Mouse (Mus musculus): ENCODE data around the gene Gimap4. TPM values are rescaled to one million over a fixed set of nuclear protein-coding genes. Genes with fewer than 3 reads are reported as not detected.

Gimap4 gene
- total RNA-seq, 1 experiment, result 0.67 TPM

DNA sequence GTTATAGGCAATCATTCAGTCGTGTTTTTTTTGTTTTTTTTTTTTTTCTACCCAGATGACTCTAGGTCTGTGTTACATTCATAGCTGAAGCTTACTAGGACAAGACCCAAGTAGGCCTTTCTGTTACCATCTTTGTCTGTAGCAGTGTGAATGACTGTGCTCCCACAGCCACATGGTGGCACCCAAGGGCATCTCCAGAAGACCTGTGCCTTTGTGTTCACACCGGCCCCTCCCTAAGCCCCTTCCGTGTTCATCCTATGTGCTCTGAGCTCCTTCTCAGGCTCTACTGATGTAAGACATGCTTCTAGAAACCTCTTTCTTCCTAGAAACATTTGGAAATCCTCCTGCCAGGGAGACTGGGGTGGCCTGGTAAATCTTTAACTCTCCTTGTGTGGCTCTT is 37.4 kb upstream of the Gimap4 start, which contains the start of gene Gimap8:
Gene Gimap8, plus strand, starts transcription at position 240 of the 400 bp plus-strand sequence.
- no peaks in the 10 kb centered on the region for H3K9me3 ChIP-seq (ENCODE audit: control insufficient read depth, insufficient read depth, low read depth, low read length)
- DNase-seq (ENCODE audit: low read depth, low spot score), result no peak
- TF ChIP-seq ZNF384 (IDR thresholded peaks at IDR 0.05; ENCODE audit: low read depth, low read length) (no peak), MAFK (IDR thresholded peaks at IDR 0.05; ENCODE audit: insufficient read depth, low read depth, low read length) (no peak), ZC3H11A (IDR thresholded peaks at IDR 0.05; ENCODE audit: borderline replicate concordance, low read depth, low read length) (no peak), CHD2 (IDR thresholded peaks at IDR 0.05; ENCODE audit: low read depth, low read length) (no peak)
- no peaks in the 10 kb centered on the region for H3K4me1 ChIP-seq (ENCODE audit: control insufficient read depth in 2 of 2, insufficient read depth in 2 of 2, low read length in 2 of 2, poor library complexity in 1 of 2)
- in situ Hi-C loops (cut with MboI; ENCODE audit: low sequenced_read_pairs in 2 of 2, unreplicated experiment in 2 of 2), result no loop called here
- no peak within 1 kb of the TSS for H3K27ac ChIP-seq (ENCODE audit: insufficient read depth, low read depth, low read length, poor library complexity, severe bottlenecking)
- H3K36me3 ChIP-seq (ENCODE audit: control insufficient read depth, insufficient read depth, low read length, poor library complexity, severe bottlenecking), result no peaks in the 10 kb centered on the region
- H3K9ac ChIP-seq (ENCODE audit: insufficient read depth, low read depth, low read length, poor library complexity, severe bottlenecking), result no peak within 1 kb of the TSS
- H3K4me3 ChIP-seq (ENCODE audit: insufficient read depth in 1 of 2, low read depth in 1 of 2, low read length in 2 of 2, poor library complexity in 1 of 2, severe bottlenecking in 1 of 2), result no peak within 1 kb of the TSS

DNA sequence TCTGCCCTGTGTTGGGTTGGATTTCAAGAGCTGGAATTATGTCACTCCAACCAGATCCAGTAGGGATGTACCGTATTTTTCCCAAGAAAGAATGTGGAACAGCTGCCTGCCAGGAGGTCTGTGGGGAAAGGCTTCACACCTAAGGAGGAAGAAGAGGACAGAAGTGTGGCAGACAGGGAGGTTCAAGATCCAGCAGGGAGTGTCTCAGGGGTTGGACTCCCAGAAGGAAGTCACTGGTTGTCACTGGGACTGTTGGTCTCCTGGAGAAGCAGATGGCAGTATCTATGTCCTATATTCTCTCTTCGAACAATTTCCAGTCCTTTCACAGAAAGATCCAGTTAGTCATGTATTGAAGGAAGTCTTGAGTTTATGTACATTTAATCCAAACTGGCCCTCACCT is 36.7 kb upstream of the Gimap4 start:
- no peak for TF ChIP-seq CHD2 (IDR thresholded peaks at IDR 0.05; ENCODE audit: low read depth, low read length)
- TF ChIP-seq ZC3H11A (IDR thresholded peaks at IDR 0.05; ENCODE audit: borderline replicate concordance, low read depth, low read length), result no peak
- no peak for TF ChIP-seq MAFK (IDR thresholded peaks at IDR 0.05; ENCODE audit: insufficient read depth, low read depth, low read length)
- no peak for TF ChIP-seq HCFC1 (IDR thresholded peaks at IDR 0.05; ENCODE audit: borderline replicate concordance, insufficient read depth, low read length)
- TF ChIP-seq ZNF384 (IDR thresholded peaks at IDR 0.05; ENCODE audit: low read depth, low read length), result no peak
- H3K4me3 ChIP-seq (ENCODE audit: insufficient read depth in 1 of 2, low read depth in 1 of 2, low read length in 2 of 2, poor library complexity in 1 of 2, severe bottlenecking in 1 of 2), result no peak overlapping the region
- DNase-seq (ENCODE audit: low read depth, low spot score), result no peak
- H3K9ac ChIP-seq (ENCODE audit: insufficient read depth, low read depth, low read length, poor library complexity, severe bottlenecking), result no peak overlapping the region
- no peaks in the 10 kb centered on the region for H3K9me3 ChIP-seq (ENCODE audit: control insufficient read depth, insufficient read depth, low read depth, low read length)
- H3K36me3 ChIP-seq (ENCODE audit: control insufficient read depth, insufficient read depth, low read length, poor library complexity, severe bottlenecking), result no peaks in the 10 kb centered on the region
- in situ Hi-C loops (cut with MboI; ENCODE audit: low sequenced_read_pairs in 2 of 2, unreplicated experiment in 2 of 2), result no loop called here
- H3K27ac ChIP-seq (ENCODE audit: insufficient read depth, low read depth, low read length, poor library complexity, severe bottlenecking), result no peak overlapping the region
- H3K4me1 ChIP-seq (ENCODE audit: control insufficient read depth in 2 of 2, insufficient read depth in 2 of 2, low read length in 2 of 2, poor library complexity in 1 of 2), result no peaks in the 10 kb centered on the region

GRCm38 (mm10) chr6:48648779-48649178 is 35.6 kb upstream of the Gimap4 start:
- Histone ChIP-seq H3K9ac (ENCODE audit: insufficient read depth, low read depth, low read length, poor library complexity, severe bottlenecking) (no peak overlapping the region), H3K27ac (ENCODE audit: insufficient read depth, low read depth, low read length, poor library complexity, severe bottlenecking) (no peak overlapping the region), H3K36me3 (ENCODE audit: control insufficient read depth, insufficient read depth, low read length, poor library complexity, severe bottlenecking) (no peaks in the 10 kb centered on the region), H3K9me3 (ENCODE audit: control insufficient read depth, insufficient read depth, low read depth, low read length) (no peaks in the 10 kb centered on the region), H3K4me3 (ENCODE audit: insufficient read depth in 1 of 2, low read depth in 1 of 2, low read length in 2 of 2, poor library complexity in 1 of 2, severe bottlenecking in 1 of 2) (no peak overlapping the region), H3K4me1 (ENCODE audit: control insufficient read depth in 2 of 2, insufficient read depth in 2 of 2, low read length in 2 of 2, poor library complexity in 1 of 2) (no peaks in the 10 kb centered on the region)
- TF ChIP-seq HCFC1 (IDR thresholded peaks at IDR 0.05; ENCODE audit: borderline replicate concordance, insufficient read depth, low read length), result no peak
- TF ChIP-seq CHD2 (IDR thresholded peaks at IDR 0.05; ENCODE audit: low read depth, low read length), result no peak
- no peak for TF ChIP-seq ZNF384 (IDR thresholded peaks at IDR 0.05; ENCODE audit: low read depth, low read length)
- DNase-seq (ENCODE audit: low read depth, low spot score), result no peak
- in situ Hi-C loops (cut with MboI; ENCODE audit: low sequenced_read_pairs in 2 of 2, unreplicated experiment in 2 of 2), result no loop called here

GRCm38 (mm10) chr6:48650041-48650440 is 34.3 kb upstream of the Gimap4 start:
- Histone ChIP-seq H3K9ac (ENCODE audit: insufficient read depth, low read depth, low read length, poor library complexity, severe bottlenecking) (no peak overlapping the region), H3K4me3 (ENCODE audit: insufficient read depth in 1 of 2, low read depth in 1 of 2, low read length in 2 of 2, poor library complexity in 1 of 2, severe bottlenecking in 1 of 2) (no peak overlapping the region), H3K27ac (ENCODE audit: insufficient read depth, low read depth, low read length, poor library complexity, severe bottlenecking) (no peak overlapping the region), H3K36me3 (ENCODE audit: control insufficient read depth, insufficient read depth, low read length, poor library complexity, severe bottlenecking) (no peaks in the 10 kb centered on the region), H3K9me3 (ENCODE audit: control insufficient read depth, insufficient read depth, low read depth, low read length) (no peaks in the 10 kb centered on the region), H3K4me1 (ENCODE audit: control insufficient read depth in 2 of 2, insufficient read depth in 2 of 2, low read length in 2 of 2, poor library complexity in 1 of 2) (no peaks in the 10 kb centered on the region)
- in situ Hi-C loops (cut with MboI; ENCODE audit: low sequenced_read_pairs in 2 of 2, unreplicated experiment in 2 of 2), result no loop called here
- DNase-seq (ENCODE audit: low read depth, low spot score), result no peak
- no peak for TF ChIP-seq ZNF384 (IDR thresholded peaks at IDR 0.05; ENCODE audit: low read depth, low read length)

DNA sequence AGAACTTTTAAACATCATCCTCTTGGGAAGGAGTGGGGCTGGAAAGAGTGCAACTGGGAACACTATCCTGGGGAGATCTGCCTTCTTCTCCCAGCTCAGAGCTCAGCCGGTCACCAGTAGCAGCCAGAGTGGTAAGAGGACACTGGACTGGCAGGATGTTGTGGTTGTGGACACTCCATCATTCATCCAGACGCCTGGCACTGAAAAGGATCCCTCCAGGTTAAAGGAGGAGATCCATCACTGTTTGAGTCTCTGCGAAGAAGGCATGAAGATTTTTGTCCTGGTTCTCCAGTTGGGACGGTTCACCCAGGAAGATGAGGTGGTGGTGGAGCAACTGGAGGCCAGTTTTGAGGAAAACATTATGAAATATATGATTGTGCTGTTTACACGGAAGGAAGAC is 25.6 kb upstream of the Gimap4 start:
- Histone ChIP-seq H3K9ac (ENCODE audit: insufficient read depth, low read depth, low read length, poor library complexity, severe bottlenecking) (no peak overlapping the region), H3K4me3 (ENCODE audit: insufficient read depth in 1 of 2, low read depth in 1 of 2, low read length in 2 of 2, poor library complexity in 1 of 2, severe bottlenecking in 1 of 2) (no peak overlapping the region), H3K4me1 (ENCODE audit: control insufficient read depth in 2 of 2, insufficient read depth in 2 of 2, low read length in 2 of 2, poor library complexity in 1 of 2) (no peaks in the 10 kb centered on the region), H3K27ac (ENCODE audit: insufficient read depth, low read depth, low read length, poor library complexity, severe bottlenecking) (no peak overlapping the region), H3K36me3 (ENCODE audit: control insufficient read depth, insufficient read depth, low read length, poor library complexity, severe bottlenecking) (no peaks in the 10 kb centered on the region), H3K9me3 (ENCODE audit: control insufficient read depth, insufficient read depth, low read depth, low read length) (no peaks in the 10 kb centered on the region)
- DNase-seq (ENCODE audit: low read depth, low spot score), result no peak
- in situ Hi-C loops (cut with MboI; ENCODE audit: low sequenced_read_pairs in 2 of 2, unreplicated experiment in 2 of 2), result no loop called here
- TF ChIP-seq ZC3H11A (IDR thresholded peaks at IDR 0.05; ENCODE audit: borderline replicate concordance, low read depth, low read length) (no peak), ZNF384 (IDR thresholded peaks at IDR 0.05; ENCODE audit: low read depth, low read length) (no peak), MAFK (IDR thresholded peaks at IDR 0.05; ENCODE audit: insufficient read depth, low read depth, low read length) (no peak), CHD2 (IDR thresholded peaks at IDR 0.05; ENCODE audit: low read depth, low read length) (no peak), HCFC1 (IDR thresholded peaks at IDR 0.05; ENCODE audit: borderline replicate concordance, insufficient read depth, low read length) (no peak)

Data from ES-E14 (cell line).